Mouse (Mus musculus): Measurements from ENCODE around the gene Clip2.

DNA sequence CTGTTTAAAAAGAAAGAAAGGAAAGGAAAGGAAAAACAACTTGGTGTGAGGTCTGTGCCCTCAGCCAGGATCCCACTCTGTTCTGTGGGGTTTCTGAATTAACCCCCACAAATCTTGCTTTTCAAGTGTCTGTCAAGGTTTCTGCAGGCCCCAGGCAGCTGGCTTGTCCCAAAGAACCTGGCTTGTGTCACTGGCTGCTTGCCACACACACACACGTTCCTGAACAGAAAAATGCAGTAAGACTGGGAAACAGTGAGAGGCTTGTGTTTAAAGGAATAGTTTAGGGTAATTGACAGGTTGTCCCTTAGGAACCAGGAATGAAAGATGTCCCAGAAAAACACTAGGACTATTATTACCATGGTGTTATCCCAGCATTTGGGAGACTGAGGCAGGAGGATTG is 98.7 kb downstream of the Clip2 start:
- TF ChIP-seq POLR2A (IDR thresholded peaks at IDR 0.05; ENCODE audit: borderline replicate concordance, extremely low read depth, low read depth, low read length) (no peak), CTCF (IDR thresholded peaks at IDR 0.05; ENCODE audit: insufficient read depth, low read length) (no peak)
